Mouse (Mus musculus) naive thymus-derived CD4-positive, alpha-beta T cell, adult 5 months (primary cell): ENCODE results near the gene Ccndbp1. TPM values are rescaled to one million over a fixed set of nuclear protein-coding genes. Genes with fewer than 3 reads are reported as not detected.

Experiments used
- polyA plus RNA-seq: library from polyadenylated mRNA; unstranded; fragments of 100-300 nt; shearing (Covaris generic); gene quantifications from one replicate; pipeline ENCODE4 v1.2.1, GENCODE M21; 2017

The Ccndbp1 gene
- 115 TPM for polyA plus RNA-seq

DNA sequence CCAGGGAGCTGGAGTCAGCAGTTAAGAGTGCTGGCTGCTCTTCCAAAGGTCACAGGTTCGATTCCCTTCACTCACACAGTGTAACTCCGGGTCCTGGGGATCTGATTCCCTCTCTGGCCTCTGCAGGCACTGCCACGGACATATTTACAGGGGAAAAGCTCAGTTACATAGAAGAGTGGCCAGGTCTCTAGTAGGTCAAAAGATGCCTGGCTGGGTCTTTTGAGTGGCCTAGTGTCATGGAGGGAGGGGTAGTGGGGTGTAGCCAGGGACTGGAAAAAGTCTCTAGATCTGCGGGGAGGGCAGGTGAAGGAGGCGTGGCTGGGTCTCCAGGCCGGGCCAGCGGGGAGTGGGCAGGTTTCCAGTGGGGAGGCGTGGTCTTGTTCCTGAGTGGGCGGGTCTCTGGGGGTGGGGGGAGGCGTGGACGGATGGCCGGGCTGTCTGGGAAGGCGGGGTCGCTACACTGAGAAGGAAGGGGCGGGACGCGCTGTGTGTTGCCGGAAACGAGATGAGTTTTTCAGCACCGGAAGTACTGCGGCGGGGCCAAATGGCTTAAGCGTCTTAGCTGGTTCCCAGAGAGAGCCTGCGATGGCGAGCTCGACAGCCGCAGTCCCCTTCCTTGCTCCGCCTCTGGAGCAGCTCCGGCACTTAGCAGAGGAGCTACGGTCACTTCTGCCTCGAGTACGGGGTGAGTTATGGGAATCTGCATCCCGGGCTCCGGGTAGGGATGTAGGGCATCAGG, at the start of gene Ccndbp1:
Ccndbp1 (plus strand) TSS at position 479 of the 739 bp plus-strand sequence.

DNA sequence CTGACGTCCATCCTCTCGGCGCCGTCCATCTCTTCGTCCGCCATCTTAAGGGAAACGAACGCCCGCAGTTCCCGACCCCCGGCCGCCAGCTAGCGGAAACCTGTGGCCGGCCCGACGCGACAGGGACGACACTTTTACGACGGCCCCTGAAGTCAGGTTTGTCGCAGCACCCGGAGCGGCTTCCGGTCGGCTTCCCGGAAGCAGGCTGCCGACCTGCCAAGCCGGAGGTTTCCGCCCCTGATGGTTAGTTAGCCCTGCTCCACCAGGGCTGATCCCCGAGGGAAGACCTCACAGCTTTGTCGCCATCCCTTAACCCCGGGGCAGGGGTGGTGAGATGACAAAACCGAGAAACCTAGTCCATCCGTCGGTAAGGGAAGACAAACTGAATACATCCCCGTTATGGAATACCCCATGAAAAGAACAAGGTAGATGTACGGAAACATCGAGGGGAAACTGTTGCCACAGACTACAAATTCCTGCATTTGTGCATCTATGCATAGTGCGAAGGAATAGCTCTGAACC, 37.6 kb upstream of the Ccndbp1 start, which contains the start of gene Ubr1:
Ubr1 (minus strand) TSS at position 157 of the 522 bp plus-strand sequence.

DNA sequence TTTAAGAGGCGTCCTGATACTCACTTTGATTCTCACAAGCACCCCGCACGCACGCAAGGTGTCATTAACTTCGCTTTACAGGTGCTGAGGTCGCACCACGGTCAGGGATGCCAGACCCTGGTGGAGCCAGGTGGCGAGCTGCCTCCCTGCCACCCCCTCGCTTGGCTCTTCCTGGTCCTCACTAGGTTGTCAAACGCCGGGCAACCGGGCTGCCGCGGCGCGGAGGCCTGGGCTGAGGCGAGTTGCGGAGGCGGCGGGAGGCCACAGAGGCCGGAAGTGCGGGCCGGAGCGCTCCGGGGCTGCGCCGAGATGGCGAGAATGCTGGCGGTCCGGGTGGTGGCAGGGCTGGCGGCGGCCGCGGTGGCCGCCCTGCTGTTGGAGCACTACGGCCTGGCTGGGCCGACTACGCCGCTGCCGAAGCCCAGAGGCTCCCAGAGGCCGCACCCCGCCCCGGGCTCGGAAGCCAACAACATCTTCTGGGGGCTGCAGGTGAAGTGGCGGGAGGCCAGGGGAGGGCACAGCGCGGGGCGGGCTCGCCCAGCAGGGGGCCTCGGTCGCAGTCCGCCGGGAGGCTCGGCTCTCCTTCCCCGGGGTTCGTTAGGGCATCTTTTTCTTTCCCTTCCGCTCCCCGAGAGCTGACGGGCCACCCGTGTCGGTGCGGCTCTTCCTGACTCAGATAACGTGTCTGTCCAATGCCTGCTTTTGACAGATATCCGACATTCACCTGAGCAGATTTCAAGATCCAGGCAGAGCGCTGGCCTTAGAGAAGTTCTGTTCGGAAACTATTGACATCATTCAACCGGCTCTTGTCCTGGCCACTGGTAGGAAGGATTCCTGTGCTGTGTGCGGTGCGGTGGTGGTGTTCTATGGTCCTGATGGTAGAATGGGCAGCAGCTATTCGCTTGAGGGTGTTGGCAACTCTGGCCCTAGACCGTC, 30.9 kb upstream of the Ccndbp1 start, which contains the start of gene Tmem62:
Tmem62 (plus strand) TSS at position 28 of the 936 bp plus-strand sequence.

DNA sequence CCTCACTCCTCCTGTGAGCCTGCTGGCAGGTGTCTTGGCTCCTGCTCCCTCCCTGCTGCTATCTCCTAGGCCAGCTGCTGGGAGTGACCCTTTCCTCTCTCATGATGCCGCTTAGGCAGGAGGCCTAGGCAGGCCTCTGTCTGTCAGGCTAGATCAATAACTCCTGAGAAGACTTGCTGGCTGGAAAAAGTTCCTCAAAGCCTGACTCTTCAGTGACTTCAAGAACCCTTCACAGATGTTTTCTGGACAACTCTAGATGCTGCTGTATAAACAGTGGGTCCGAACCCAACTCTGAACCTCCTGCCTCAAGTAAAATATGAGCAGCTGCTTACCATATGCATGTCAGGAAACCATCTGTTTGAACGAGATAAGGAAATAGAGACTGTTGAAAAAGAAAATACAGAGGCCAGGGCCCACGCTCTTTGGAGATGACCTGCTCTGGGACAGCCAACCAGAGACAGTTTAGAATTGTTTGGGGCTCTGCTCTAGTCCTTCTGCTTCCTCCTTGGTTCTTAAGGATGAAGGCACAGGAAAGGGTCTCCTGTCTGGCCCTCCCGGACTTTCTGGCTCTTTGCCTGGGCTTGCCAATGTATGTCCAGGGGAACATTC, 28.6 kb downstream of the Ccndbp1 start, which contains the start of gene Epb42:
Epb42 (minus strand) TSS at position 340 of the 609 bp plus-strand sequence.

Other genes starting within 250 kb of the Ccndbp1 start
- gene Cdan1, start 158.3 kb upstream of the Ccndbp1 start, polyA plus RNA-seq: 26.5 TPM
- gene Ttbk2, start 157.8 kb upstream of the Ccndbp1 start, polyA plus RNA-seq: 3.4 TPM
- 63.5 TPM for gene Ubr1, start 37.7 kb upstream of the Ccndbp1 start, polyA plus RNA-seq
- 20.7 TPM for gene Tmem62, start 31.4 kb upstream of the Ccndbp1 start, polyA plus RNA-seq
- not detected for gene Epb42, start 28.7 kb downstream of the Ccndbp1 start, polyA plus RNA-seq
- not detected for gene Tgm5, start 77.4 kb downstream of the Ccndbp1 start, polyA plus RNA-seq
- gene Tgm7, start 101.4 kb downstream of the Ccndbp1 start, polyA plus RNA-seq: not detected
- 13.9 TPM for gene Adal, start 132.0 kb downstream of the Ccndbp1 start, polyA plus RNA-seq
- 22.0 TPM for gene Lcmt2, start 132.2 kb downstream of the Ccndbp1 start, polyA plus RNA-seq
- gene Tubgcp4, start 162.3 kb downstream of the Ccndbp1 start, polyA plus RNA-seq: 65.0 TPM
- gene Zscan29, start 162.7 kb downstream of the Ccndbp1 start, polyA plus RNA-seq: 25.3 TPM